11 mouse cellular contexts compared by ENCODE assay signal in the genomic region with DNA sequence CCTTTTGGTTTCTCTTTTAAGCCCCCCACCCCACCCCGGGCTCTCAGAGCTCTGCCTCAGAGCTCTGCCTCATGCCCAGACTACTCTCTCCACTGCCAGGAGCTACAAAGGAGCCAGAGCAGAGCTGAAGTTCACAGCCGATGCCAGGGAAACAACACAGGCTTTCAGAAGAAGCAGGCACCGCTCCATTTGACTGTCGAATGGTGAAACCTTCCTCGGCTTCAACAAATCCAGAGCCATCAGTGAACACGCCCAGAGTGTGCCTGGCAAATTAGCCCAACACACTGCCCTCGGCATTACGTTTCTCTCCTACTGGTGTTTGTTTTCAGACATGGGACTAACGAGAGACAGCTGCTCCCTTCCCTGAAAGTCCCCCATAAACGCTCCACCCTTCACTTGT.
A peak's percentile ranks its signal among the peaks of the same experiment; 100 is the strongest.
DNase-seq lines count a peak whose midpoint lies in the region; ATAC-seq lines count a peak whose summit lies in the region.
"Had no signal": no experiment of that assay in that cellular context is flagged by ENCODE, and none has a peak within 500 bp of the region (broad histone marks: within the 10 kb centered on the region; RNA-seq: fewer than 3 reads in every experiment).

No protein-coding gene starts in this region.

- peak; percentile 61 for DNase-seq in forebrain, embryonic 14.5 days (ENCODE audit: low spot score)
- no peak for DNase-seq in forebrain, embryonic 11.5 days (ENCODE audit: low spot score)
- no peak for DNase-seq in neural tube, embryonic 10.5 days (ENCODE audit: extremely low spot score, low spot score)
- DNase-seq in layer of hippocampus, adult 9-11 months: peak; percentile 65
- peak; percentile 35 to 38 for DNase-seq in right cerebral cortex, postnatal 36 days (ENCODE audit: low spot score in 2 of 2)
- no peak for DNase-seq in urinary bladder, adult 2 months (ENCODE audit: low spot score)
- no peak for DNase-seq in adrenal gland, postnatal 4 days (ENCODE audit: low spot score in 2 of 2)
- DNase-seq: lung, postnatal 10 days had no signal

- H3K36me3 ChIP-seq in forebrain, embryonic 14.5 days (ENCODE audit: control insufficient read depth, insufficient read depth, low read length): no peaks in the 10 kb centered on the region
- H3K36me3 ChIP-seq in forebrain, embryonic 11.5 days (ENCODE audit: control insufficient read depth, insufficient read depth, low read length): no peaks in the 10 kb centered on the region
- H3K36me3 ChIP-seq in neural tube, embryonic 13.5 days: no peaks in the 10 kb centered on the region

- H3K4me2 ChIP-seq in forebrain, embryonic 14.5 days (ENCODE audit: low read length): no peak overlapping the region
- no peak overlapping the region for H3K4me2 ChIP-seq in forebrain, embryonic 11.5 days (ENCODE audit: low read depth, low read length, severe bottlenecking)
- 0 out of 2 replicates have a peak overlapping the region, but pooled peaks have one; percentile 18 for H3K4me2 ChIP-seq in neural tube, embryonic 13.5 days

- no peak for ATAC-seq in forebrain, embryonic 14.5 days
- no peak for ATAC-seq in forebrain, embryonic 11.5 days (replicated peaks; ENCODE audit: low FRiP score)
- no peak for ATAC-seq in neural tube, embryonic 13.5 days (ENCODE audit: low read depth)
- ATAC-seq: CD4-positive, CD25-positive, alpha-beta regulatory T cell, adult 4 months; inflammation-experienced regulatory T-cells, adult 6 months had no signal

- 41% methylated on average over 10 of the region's 10 CpGs for WGBS in forebrain, embryonic 14.5 days
- WGBS in forebrain, embryonic 11.5 days: 71% methylated on average over 10 of the region's 10 CpGs
- 67% methylated on average over 10 of the region's 10 CpGs for WGBS in neural tube, embryonic 13.5 days

- peaks cover 5% of the 10 kb centered on the region for H3K27me3 ChIP-seq in forebrain, embryonic 14.5 days (replicated peaks; ENCODE audit: control insufficient read depth, insufficient read depth, low read length)
- H3K27me3 ChIP-seq in forebrain, embryonic 11.5 days (ENCODE audit: control insufficient read depth, insufficient read depth, low read length): peaks cover 8% of the 10 kb centered on the region
- H3K27me3 ChIP-seq in neural tube, embryonic 13.5 days: peaks cover 29% of the 10 kb centered on the region

- H3K9me3 ChIP-seq in forebrain, embryonic 14.5 days (replicated peaks; ENCODE audit: control insufficient read depth, low read length): no peaks in the 10 kb centered on the region
- H3K9me3 ChIP-seq in forebrain, embryonic 11.5 days (ENCODE audit: control insufficient read depth, low read length): no peaks in the 10 kb centered on the region
- H3K9me3 ChIP-seq in neural tube, embryonic 13.5 days: no peaks in the 10 kb centered on the region

- no peak overlapping the region for H3K4me3 ChIP-seq in forebrain, embryonic 14.5 days (ENCODE audit: low read depth, low read length)
- no peak overlapping the region for H3K4me3 ChIP-seq in forebrain, embryonic 11.5 days (ENCODE audit: low read depth, low read length)
- no peak overlapping the region for H3K4me3 ChIP-seq in neural tube, embryonic 13.5 days

- H3K4me1 ChIP-seq in forebrain, embryonic 14.5 days (ENCODE audit: control insufficient read depth, insufficient read depth, low read length): peaks cover 7% of the 10 kb centered on the region; the same call in 1 of the 2 replicates
- H3K4me1 ChIP-seq in forebrain, embryonic 11.5 days (replicated peaks; ENCODE audit: control insufficient read depth, insufficient read depth, low read length): peaks cover 3% of the 10 kb centered on the region; the same call in 1 of the 2 replicates
- peaks cover 34% of the 10 kb centered on the region for H3K4me1 ChIP-seq in neural tube, embryonic 13.5 days (replicated peaks)

- no peak overlapping the region for H3K9ac ChIP-seq in forebrain, embryonic 14.5 days (ENCODE audit: low read length)
- no peak overlapping the region for H3K9ac ChIP-seq in forebrain, embryonic 11.5 days (ENCODE audit: low read length)
- H3K9ac ChIP-seq in neural tube, embryonic 13.5 days: no peak overlapping the region

- H3K27ac ChIP-seq in forebrain, embryonic 14.5 days (ENCODE audit: low read depth, low read length): no peak overlapping the region
- H3K27ac ChIP-seq in forebrain, embryonic 11.5 days (ENCODE audit: low read depth, low read length): no peak overlapping the region
- H3K27ac ChIP-seq in neural tube, embryonic 13.5 days (replicated peaks): no peak overlapping the region

Comparison
In these comparisons a context has a peak if more than half of its experiments do, and no peak if none do; other contexts are left out.
1. DNase-seq: peak in forebrain, embryonic 14.5 days (single experiment), layer of hippocampus, adult 9-11 months (single experiment) and right cerebral cortex, postnatal 36 days (2 of 2); none in forebrain, embryonic 11.5 days (single experiment), neural tube, embryonic 10.5 days (single experiment), urinary bladder, adult 2 months (single experiment) and adrenal gland, postnatal 4 days (0 of 2).